Mouse (Mus musculus) kidney, adult 18-20 months (tissue): ENCODE data around the gene Helz.

Experiments used
- DNase-seq: peaks from one replicate; pipeline ENCODE4 v3.0.0; 2021

Gene Helz

DNA sequence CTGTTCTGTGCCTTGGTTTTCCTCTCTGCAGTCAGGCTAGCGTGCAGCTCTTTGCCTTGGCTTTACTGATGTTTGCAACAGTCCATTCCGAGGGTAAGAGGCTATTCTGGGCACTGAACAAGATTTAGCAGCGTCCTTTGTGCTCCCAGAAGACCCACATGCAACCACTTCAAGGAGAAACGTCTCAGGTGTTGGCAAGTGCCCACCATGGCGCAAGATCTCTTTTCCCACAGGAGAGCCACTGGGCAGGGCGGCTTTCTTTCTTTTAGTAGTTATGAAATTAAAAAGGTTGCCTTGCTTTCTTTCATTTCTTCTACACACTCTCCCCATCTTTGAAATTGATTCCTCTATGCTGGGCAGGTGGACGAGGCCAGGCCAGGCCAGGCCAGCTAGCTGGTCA is 181.4 kb downstream of the Helz start:
- DNase-seq, result no peak

DNA sequence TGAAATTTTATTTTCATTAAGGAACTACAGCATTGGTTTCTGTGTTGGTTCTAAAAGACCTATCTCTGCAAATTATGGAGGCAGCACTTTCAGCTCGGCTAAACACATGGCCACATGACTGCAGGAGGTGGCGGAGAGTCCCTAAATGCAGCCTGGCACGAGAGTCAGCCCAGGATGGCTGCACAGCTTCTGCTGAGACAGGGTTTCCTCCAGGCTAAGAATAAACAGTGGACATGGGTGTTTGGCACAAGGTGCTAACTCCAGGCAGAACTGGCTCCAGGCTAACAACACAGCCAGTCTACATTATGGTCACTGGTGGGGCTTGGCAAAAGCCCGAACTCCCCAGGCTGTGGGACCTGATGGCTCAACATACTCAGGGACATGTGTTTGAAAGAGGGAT is 183.2 kb downstream of the Helz start:
- no peak for DNase-seq

DNA sequence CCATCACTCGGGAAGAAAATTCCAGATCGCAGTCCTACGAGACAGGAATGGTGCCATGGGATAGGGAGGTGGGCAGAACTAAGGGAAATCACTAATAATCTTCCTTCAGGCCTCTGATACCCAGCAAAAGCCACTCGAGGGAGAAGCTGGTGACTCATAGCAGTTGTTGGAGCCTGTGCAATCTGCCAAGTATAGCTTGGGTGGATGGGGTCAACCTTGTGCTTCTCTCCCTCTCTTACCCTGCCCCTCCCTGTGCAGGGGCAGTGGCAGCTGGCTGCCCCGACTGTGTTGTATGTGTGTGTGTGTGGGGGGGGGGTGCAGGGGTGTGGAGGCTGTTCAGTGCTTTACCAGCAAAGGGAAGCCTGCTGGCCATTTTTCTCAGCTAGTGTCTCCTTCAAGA is 183.8 kb downstream of the Helz start:
- no peak for DNase-seq

DNA sequence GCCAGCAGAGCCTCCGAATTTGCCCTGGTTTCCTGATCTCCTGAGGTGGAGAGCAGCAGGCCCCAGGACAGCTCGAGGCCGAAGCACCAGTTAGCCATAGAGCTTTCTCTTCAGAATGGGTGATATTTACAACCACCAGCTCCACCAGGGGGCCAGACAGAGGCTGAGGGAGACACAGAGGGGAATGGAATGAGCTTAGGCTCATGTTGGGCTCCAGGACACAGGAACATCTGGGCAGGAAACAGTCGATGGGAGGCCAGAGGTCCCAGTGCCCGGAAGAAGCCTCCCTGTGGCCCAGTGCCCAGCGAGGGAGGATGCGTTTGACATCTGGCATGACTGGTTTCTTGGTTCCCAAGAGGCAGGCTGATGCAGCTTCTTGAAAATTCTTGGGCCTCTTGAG is 186.4 kb downstream of the Helz start:
- DNase-seq, result peak; percentile 21

DNA sequence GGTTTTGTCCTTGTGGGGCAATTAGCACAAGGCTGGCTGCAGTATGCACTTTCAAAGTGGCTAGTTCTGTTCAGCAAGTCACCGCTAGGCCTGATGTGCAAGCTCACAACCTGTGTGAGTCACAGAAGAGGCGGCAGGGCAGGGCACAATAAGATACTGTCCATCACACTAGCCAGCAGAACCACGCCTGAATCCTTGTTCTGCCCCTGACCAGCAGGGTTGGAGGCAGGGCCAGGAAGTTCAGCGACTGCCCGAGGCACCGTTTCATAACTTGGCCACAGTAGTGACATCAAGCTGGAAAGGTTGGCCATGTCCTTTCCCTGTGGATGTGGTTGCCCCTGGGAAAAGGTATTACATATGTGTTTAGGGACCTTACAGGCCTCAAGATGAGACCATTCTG is 190.2 kb downstream of the Helz start:
- DNase-seq, result no peak

DNA sequence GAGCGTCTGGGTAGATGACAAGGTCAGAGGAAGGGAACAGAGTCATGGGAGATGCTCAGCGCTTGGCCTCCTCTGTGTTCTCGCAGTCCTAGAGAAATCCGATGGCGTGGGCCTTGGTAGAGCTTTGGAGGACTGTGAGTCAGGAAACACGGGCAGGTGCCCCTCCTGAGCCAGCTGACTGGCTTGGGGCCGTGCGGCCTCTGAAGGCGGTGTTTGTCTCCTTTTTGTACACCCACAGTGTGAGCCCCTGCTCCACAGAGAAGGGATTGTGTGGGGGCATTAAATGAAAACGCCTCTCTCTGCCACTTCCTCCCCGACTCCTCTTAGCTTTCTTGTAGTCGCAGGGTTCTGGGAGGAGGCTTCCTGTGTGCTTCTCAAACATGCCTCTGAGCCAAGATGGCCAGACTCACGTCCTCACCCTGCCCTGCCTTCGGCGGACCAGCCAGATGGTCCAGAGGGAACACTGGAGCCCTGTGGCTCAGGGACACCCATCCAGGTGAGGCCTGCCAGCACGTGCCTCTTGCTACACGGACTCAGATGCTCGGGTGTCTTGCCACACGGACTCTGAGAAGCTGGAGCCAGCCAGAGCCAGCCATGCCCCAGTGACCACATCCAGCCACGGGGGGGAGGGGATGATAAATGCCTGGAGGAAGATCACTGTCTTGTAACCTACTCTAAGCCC is 190.8 kb downstream of the Helz start:
- DNase-seq, result no peak

DNA sequence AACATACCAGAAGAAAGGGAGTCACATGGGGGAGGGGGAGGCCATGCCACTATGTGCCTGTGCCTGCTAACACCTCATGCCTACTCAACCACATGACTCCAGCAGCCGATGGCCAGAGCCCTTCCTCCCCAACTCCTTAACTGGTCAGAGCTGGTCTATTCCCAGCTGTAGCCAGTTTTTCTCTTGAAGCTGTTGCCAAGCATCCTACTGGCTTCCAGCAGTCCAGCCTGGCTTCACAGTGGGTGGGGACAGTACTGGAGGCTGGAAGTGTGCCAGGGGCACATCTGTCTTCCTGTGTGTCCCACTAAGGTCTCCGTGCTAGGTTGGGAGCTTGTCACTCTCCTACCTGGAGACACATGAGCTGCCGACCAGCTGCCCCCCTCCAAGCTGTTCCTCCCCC is 195.4 kb downstream of the Helz start:
- peak; percentile 9 for DNase-seq
